Mouse (Mus musculus) activated CD4-positive, CD25-positive, alpha-beta regulatory T cell, adult 4 months (primary cell): Measurements from ENCODE around the gene Slc7a1. TPM values are rescaled to one million over a fixed set of nuclear protein-coding genes. Genes with fewer than 3 reads are reported as not detected.

Experiments used
- ATAC-seq: one replicate; pipeline ENCODE4 v1.8.0; 2017
- polyA plus RNA-seq, 2 experiments: library from polyadenylated mRNA; unstranded; fragments of 100-300 nt; shearing (Covaris generic); gene quantifications; one replicate each; pipeline ENCODE4 v1.2.1; 2017

The Slc7a1 gene
- polyA plus RNA-seq, 2 experiments from 2014 or later, result 11.9 to 13.0 TPM

DNA sequence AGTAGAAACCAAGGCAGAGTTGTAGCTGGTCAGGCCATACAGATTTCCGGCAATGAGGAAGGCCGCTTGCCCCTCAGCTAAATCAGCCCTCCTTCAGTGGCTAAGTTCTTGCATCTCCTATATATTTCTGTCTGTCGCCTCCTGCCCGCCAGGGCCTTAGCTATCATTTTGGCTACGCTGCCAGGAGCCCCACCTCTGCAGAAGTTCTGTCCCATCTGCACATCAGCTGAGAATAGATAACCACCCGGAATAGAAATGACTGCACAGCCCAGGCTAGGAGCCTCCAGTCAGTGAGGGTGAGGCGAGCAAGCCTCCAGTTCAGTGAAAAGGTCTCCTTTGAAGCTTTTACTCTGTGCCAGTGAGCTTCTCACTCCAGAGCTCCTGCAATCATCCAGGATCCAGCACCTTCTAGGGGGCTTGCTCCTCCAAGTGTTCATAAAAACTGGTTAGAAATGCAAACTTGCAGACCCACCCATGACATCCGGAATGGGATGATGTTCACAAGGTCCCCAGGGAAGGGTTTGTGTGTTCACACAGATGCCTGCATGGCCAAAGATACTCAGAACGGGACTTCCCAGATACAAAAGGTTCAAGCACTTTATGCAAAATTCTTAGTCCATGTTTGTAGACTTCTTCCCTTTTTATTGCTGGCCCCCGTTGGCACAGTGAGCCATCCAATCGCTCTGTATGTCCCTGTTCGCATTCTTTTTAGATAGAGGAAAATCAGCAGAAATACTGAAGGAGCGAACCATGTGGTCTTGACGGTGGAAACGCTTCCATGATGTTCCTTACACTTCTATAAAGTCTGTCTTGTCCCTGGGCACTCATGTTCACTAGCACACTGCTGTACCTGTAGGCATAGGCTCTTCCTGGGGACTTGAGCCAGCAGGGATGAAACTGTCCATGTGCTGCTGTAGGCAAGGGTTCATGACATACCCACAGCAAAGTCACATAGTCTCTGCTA, 10.4 kb downstream of the Slc7a1 start:
- ATAC-seq, result no peak

DNA sequence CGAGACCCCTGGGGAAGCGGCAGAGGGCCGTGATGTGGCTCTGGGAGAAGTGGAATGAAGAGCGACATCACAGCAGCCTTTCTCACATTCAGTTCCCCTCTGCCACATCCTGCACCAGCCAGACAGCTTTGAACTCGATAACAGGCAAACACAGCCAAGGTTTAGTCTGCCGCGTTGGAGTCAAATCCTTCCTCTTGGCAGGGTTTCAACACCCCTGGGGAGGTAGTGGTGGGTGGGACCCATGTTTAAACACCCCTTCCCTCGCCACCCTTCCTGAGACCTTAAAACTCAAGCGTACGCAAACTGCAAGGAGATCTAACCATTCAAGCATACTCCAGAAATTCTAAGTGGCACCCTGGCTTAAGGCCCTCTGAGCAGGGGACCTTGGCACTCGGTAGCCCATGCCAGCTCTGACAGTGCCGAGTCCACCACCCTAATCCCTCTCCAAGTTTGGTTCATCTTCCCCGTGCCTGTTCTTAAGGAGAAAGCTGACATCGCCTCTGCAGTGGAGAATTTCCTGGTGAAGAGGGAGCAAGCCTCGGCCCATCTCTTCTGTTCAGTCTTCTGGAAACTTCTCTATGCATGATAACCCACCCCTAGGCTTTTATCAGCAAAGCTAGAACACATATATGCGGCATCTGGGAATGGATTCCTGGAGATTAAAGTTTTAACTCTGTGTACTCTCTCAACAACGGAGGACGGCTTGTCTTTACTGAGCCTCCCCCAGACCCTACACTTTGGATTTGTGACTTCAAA, 11.3 kb downstream of the Slc7a1 start:
- ATAC-seq, result peak; percentile 61

DNA sequence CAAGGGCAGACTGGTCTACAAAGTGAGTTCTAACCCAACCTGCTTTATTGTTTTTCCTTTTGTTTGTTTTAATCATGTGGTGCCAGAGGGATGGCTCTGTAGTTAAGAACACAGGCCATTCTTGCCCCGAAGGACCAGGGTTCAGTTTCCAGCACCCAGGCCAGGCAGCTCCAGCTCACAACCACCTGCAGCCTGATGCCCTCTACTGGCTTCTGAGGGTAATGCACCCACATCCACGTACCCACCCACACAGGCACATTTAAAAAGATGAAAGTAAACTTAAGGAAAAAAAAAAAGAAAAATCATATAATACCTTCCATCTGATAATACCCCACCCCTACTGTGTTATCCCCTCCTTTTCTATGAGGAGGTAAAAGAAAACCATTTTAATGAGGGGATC, 11.9 kb downstream of the Slc7a1 start:
- ATAC-seq, result peak; percentile 45

DNA sequence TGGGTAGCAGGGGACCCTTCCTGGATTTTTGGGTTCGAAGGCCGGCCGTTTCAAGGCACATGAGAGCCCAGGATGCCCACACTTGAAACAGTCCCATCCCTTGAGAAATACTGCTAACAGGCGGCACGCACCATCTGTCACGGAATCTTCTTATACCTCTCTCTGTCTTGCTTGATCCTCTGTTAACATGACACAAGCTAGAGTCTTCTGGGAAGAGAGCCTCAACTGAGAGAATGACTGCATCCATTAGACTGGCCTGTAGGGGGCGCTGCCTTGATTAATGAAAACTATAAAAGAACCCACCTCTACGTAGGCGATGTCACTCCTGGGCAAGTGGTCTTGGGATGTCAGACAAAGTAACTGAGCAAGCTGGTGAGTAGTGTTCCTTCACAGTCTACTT, 13.2 kb downstream of the Slc7a1 start:
- no peak for ATAC-seq

DNA sequence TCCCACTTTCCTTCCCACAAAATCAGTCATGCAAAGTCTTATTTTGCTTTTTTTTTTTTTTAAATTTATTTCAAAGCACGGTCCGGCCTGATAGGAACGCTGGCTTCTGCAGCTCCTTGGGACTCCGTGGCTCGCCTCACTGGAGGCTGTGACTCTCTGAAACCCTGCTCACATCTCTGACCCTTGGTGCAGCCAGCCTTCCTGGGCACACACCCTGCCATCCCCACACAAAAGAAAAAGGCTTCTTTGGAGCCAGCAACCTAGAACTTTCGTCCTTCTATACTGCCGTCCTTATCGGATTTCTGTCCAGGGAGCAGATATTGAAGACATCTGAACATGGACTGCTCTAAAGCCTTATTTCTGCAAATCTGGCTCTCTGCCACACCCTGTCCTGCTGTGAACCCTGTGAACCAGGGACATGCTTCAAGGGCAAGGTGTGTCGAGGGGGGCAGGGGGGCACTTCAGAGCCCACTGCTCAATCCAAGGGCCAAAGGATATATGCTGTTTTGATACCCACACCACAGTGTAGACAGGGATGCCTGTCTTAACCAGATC, 15.1 kb downstream of the Slc7a1 start:
- no peak for ATAC-seq

DNA sequence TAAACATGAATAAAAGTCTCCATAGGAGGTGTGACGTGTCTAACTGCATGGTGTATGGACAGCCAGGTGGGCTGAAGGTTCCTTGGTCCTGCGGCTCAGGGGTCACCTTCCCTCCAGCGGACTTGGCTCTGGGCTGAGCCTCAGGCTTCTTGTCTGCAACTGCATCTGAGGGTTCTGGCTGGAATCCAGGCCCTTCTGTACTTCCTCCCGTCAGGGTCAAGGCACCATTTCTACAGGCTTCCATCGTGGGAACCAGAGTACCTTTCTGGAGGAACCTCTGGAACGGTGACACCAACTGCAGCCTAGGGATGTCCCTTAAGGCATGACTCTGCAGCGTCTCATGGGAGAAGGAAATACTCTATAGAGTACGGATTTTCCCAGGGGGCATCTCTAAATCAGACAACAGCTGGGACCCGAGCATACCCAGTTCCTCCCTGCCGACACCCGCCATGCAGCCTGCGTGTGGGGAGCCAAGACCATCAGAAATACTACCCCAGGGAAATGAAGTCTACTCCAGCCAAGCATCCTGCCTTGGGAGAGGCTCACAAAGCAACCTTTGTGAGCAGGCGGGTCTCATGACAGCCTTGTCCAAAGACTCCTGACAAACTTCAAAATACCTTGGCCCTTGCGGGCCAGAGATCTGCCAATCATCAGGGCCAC, 15.7 kb downstream of the Slc7a1 start:
- ATAC-seq, result no peak

DNA sequence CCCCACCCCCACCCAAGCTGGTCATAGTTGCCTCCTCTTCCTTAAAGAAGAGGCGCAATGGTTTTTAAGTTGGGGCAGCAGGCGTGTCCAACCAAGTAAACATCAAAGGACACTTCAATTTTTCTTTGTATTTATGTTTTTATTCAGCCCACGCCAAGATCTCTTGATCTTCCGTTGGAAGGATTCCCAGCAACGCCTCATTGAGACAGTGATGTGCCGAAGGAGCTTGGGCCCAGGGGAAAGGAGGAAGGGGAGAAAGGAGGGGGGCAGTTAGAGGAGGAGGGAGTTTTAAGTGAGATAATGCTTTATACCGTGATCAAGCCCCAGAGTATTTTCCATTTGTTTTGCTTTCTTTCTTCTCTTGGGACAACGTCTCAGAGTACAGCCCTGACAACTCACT, 18.6 kb downstream of the Slc7a1 start:
- no peak for ATAC-seq

DNA sequence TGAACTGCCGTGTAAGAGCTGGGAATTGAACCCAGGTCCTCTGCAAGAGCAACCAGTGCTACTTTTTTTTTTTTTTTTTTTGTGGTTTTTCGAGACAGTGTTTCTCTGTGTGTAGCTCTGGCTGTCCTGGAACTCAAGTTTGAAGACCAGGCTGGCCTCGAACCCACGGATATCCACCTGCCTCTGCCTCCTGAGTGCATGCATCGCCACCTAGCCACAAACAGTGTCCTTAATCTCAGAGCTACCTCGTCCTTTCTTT, 19.5 kb downstream of the Slc7a1 start:
- no peak for ATAC-seq

DNA sequence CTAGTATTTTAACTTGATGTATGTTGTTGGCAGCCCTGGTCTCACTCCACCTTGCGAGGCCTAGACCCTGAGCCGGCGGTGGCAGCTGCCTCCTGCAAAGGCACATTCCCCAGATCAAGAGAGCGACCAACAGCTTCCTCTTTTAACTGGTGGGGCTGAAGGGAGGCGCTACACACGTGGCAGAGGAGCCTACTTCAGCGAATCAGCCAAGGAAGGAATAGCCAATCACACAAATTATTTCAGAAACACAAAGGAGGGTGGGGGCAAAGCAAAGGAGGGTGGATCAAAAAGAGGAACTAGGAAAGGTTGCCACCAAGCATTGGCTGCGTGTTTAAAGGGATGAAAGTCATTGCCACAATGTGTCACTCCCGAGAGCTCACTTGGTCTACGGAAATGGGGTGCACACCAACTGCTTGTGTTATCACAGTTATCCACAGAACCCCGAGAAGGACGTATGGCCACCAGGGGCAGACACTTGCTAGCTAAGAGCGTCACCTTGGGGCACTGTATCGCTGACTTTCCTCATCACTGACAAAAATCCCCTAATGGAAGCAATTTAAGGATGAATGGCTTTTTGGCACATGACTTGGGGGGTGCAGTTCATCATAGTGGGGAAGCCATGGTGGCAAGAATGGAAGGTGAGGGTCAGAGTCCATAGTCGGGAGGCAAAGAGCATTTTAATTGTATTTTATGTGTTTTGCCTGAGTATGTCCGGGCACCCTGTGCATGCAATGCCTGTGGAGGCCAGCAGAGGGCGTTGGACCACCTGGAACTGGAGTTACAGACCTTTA, 20.1 kb downstream of the Slc7a1 start:
- ATAC-seq, result peak; percentile 54

DNA sequence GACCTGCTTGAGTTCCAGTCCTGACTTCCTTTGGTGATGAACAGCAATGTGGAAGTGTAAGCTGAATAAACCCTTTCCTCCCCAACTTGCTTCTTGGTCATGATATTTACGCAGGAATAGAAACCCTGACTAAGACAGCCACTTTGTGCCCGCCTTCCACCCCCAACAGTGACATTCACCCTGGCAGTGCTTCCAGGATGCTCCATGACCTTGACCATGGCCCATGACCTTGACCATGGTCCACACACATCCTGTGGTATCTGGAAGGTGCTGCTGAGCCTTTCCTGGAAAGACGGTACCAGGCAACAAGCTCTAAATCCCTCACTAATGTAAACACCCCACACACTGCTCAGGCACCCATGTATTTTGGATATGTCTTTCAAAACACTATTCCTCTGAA, 21.0 kb downstream of the Slc7a1 start:
- ATAC-seq, result no peak

DNA sequence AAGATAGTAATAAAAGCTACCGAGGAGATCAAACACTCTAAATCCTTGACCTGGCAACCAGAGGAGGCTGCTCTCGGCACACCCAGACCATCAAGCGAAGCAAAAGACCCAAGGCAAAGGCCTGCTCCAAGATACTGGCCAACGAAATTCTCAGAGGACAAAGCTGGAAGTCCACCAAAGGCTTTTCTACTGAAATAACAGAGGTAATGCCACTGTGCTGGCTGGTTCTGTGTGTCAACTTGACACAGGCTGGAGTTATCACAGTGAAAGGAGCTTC, 21.5 kb downstream of the Slc7a1 start:
- ATAC-seq, result no peak

DNA sequence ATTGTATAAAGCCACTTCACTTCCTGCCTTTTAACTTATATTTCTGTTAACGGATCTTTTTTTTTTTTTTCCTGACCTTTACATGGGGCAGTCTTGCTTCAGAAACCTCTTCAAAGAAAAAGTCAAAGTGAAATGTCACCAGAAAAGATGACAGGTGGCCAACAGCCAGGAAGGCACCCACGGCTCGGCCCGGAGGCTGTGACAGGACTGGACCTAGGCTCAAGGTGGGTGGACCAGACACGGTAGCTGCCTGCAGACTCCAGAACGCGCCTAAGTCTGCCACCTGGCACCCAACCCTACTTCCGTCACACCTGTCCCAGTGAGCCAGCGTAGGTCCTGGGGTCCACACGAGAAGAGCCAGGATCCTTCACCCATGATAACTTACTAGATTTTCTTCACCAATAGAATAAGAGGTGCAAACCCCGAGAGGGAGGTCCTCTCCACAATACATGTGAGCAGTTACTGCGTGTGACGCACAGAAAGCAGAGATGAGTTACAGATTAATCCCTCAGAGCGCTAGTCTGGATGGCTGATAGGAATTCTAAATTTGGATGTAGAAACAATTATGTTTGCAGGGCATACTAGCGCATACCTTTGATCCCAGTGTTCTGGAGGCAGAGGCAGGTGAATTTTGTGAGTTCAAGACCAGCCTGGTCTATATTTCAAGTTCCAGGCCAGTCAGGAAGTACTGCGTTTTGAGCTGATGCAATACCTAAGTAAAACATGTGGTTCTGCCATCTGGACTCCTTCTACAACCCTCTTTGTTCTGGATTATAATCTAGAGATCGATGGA, 22.1 kb downstream of the Slc7a1 start:
- ATAC-seq, result peak; percentile 34

DNA sequence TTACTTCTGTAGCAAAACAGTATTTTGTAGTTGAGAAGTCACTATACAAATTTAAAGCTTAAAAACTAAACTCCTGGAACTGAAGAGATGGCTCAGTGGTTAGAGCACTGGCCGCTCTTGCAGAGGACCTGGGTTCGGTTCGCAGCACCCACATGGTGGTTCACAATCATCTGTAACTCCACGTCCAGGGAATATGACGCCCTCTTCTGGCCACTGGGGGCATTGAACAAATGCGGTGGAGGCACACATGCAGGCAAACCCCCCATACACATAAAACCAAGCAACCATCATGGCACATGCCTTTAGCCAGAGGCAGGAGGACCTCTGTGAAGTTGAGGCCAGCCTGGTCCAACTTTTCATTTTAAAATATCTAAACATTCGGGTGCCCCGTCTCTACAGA, 23.3 kb downstream of the Slc7a1 start:
- ATAC-seq, result no peak

DNA sequence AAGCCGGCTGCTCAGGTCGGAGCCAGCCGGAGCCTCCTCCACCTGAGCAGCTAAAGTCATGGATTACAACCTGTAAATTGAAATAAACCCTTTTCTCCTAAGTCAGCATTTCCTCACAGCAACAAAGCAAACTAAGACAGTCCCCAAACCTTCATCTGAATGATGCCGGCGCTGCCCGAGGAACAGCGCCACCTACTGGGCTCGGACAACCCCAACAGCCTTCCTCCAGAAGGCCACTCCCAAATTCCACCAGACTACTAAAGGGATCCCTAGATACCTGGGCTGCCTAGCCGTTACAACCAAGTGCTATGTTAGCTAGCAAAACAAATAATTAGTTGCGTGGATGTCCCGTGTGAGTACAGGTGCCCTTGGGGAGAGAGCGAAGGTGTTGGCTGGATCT, 24.2 kb downstream of the Slc7a1 start:
- ATAC-seq, result no peak

DNA sequence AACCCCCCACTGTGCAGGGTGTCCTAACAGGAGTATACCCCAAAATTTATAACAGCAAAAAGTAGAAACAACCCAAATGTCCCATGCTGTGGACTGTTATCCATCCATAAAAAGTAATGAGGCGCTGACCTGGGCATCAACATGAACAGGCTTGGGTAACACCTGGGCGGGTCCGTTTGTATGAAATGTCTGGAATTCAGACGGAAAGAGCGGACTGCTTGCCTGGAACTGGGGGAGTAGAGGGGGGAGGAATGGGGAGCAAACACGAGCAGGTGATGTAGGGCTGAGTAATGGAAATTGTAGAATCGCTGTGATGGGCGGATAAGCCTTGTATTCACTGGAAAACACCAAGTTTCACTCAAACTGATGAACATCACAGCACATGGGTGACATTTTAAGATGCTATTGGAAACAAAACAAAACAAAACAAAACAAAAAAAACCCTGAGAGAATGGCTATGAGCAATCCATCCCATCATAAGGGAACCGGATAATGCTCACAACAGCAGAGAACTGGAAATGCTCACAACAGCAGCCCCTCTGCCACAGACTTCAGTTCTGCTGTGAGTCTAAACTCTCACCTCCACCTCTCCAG, 26.5 kb downstream of the Slc7a1 start:
- ATAC-seq, result peak; percentile 26

DNA sequence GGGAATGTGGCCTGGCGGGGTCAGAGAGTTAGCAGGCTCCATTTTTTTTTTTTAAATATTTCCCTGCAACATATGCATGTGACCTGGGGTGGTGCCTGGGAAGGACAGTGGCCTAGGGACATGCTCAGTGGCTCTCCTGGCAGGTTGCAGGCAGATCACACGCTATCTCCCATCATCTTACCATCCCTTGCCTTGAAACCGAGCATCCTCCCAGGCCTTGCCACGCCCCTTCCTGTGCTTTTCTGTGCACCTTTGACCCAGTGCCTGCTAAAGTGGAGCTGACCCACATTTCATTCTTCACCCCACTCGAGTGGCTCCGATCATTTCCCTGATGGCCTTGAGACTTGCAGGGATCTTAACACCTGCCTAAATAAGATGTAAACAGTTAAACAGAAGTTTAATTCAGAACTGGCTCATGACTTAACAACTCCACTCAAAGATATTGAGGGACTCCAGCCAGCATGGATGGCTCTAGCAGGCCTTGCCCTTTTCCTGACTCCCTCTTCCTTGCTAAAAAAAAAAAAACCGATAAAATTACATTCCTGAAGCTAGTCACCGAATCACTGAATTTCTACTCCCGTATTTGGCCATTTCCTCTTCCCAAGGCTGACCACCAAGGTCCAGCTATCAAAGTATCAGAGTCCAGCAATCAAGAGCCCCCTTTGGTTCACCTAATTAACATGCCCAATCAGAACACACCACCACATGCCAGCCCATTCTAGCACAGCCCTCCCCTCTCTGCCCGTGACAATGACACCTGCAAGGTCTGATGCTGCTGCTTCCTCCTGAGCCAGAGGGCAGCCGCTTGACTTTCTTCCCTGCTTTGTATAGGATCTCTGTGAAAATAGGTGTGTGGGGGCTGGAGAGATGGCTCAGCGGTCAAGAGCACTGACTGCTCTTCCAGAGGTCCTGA, 27.4 kb downstream of the Slc7a1 start:
- ATAC-seq, result peak; percentile 28

DNA sequence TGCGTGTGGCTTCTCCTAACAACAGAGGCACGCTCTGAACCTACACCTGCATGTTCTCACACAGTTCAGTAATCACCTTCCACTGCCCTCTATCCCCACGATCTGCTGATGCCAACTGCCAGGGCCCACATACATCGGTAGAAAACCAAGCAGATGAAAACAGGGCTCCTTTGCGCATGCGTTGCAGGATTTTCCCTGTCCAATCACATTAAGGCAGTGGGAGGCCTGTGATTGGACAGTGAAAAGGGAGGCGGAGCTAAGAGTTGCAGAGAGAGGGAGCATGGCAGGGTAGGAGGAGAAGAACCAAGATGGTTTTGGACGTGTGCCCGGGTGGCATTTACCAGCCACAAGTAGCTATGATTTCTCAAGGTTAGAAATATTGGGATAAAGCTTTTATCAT, 28.3 kb downstream of the Slc7a1 start:
- no peak for ATAC-seq

DNA sequence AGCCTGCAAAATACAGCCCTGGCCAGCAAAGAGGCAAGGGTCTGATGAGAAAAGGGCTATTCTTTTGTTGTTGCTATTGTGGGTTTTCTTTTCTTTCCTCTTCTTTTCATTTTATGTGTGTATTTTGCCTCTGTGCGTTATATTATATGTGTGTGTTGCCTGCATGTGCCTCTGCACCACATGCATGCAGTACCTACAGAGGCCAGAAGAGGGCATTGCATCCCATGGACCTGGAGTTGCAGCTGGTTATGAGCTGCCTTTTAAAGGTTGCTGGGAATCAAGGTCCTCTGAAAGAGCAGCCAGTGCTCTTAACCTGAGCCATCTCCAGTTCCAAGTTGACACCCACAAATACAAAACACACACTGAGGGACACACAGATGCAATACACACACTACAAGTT, 29.1 kb downstream of the Slc7a1 start:
- ATAC-seq, result no peak

DNA sequence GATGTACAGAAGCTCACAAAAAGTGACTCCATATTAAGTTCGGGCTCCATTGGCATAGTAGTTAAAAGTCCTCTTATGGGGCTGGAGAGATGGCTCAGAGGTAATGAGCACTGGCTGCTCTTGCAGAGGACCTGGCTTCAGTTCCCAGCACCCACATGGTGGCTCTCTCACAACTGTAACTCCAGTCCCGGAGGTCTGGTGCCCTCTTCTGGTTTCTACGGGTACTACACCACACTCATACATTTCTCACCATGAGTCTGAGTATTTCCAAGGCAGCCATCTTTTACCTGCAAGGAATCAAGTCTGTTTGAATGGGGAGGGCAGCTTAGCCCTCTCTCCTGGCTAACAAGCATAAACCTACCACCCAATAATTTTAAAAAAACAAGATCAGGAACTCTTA, 30.5 kb downstream of the Slc7a1 start:
- no peak for ATAC-seq

DNA sequence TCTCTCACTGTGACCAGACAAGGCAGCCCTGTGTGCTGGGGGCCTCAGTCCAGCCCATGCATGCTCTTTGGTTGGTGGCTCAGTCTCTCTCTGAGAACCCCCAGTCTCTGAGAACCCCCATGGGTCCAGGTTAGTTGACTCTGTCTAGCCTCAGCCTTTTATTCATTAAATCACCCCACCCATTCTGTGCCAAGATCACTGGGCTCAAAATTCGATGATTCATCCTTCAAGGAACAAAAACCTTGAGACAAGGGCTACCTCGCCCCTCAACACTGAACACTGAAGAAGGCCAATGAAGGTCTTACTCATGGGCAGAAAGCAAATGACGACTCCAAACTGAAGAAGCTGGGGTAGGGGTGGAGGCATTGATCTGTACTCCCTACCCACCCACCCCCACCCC, 31.9 kb downstream of the Slc7a1 start:
- ATAC-seq, result no peak
